8 mouse cellular contexts compared by ENCODE assay signal in the genomic region with DNA sequence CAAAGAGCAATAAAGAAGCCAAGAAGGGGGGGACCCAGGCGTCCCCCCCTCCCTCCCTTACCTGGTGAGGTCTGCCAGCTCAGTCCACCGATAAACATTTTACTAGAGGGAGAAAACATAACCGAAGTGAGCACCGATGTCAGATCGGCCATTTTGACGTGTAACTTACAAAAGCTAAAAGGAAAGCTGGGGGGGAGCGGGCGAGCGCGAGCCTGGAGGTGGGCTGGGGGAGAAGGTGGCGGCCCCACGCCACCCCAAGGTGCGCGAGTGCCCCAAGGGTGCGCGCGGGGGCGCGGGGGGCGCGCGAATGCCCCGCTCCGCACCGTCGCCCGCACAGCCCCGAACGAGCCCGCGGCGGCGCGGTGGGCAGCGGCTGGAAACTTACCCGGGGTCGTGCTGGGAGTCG. TPM values are rescaled to one million over a fixed set of nuclear protein-coding genes. Genes with fewer than 3 reads are reported as not detected.
A peak's percentile ranks its signal among the peaks of the same experiment; 100 is the strongest.
DNase-seq lines count a peak whose midpoint lies in the region; ATAC-seq lines count a peak whose summit lies in the region.

No protein-coding gene starts in this region.

- no peak for DNase-seq in heart, embryonic 10.5 days (ENCODE audit: low spot score)
- no peak for DNase-seq in heart, postnatal 4 days
- DNase-seq in B cell, adult 2 months, result peak; percentile 54 to 62
- no peak for DNase-seq in embryonic facial prominence, embryonic 10.5 days (ENCODE audit: low spot score)
- DNase-seq in midbrain, embryonic 14.5 days, result peak; percentile 73
- no peak for DNase-seq in adrenal gland, adult (ENCODE audit: inconsistent age in 2 of 2, low spot score in 1 of 2)
- no peak for DNase-seq in cerebellum, postnatal 14 days

- peak overlapping the region; percentile 97 for H3K9ac ChIP-seq in intestine, embryonic 15.5 days
- H3K9ac ChIP-seq in midbrain, embryonic 14.5 days (replicated peaks; ENCODE audit: low read length), result peak overlapping the region; percentile 97

- peaks cover 8% of the 10 kb centered on the region; the same call in 1 of the 2 replicates for H3K36me3 ChIP-seq in heart, embryonic 10.5 days
- H3K36me3 ChIP-seq in embryonic facial prominence, embryonic 10.5 days (replicated peaks), result peaks cover 22% of the 10 kb centered on the region
- no peaks in the 10 kb centered on the region for H3K36me3 ChIP-seq in intestine, embryonic 15.5 days
- H3K36me3 ChIP-seq in midbrain, embryonic 14.5 days (ENCODE audit: control insufficient read depth, insufficient read depth, low read length), result peaks cover under 1% of the 10 kb centered on the region

- peak; percentile 57 for ATAC-seq in intestine, embryonic 15.5 days
- peak; percentile 56 for ATAC-seq in midbrain, embryonic 14.5 days (ENCODE audit: low FRiP score, low TSS enrichment)

- no peaks in the 10 kb centered on the region for H3K9me3 ChIP-seq in heart, embryonic 10.5 days
- no peaks in the 10 kb centered on the region for H3K9me3 ChIP-seq in embryonic facial prominence, embryonic 10.5 days
- H3K9me3 ChIP-seq in intestine, embryonic 15.5 days, result no peaks in the 10 kb centered on the region
- no peaks in the 10 kb centered on the region for H3K9me3 ChIP-seq in midbrain, embryonic 14.5 days (ENCODE audit: control insufficient read depth, low read length)

- H3K27me3 ChIP-seq in heart, embryonic 10.5 days (ENCODE audit: insufficient read depth, poor library complexity, severe bottlenecking), result no peaks in the 10 kb centered on the region
- H3K27me3 ChIP-seq in embryonic facial prominence, embryonic 10.5 days (replicated peaks; ENCODE audit: low read depth, poor library complexity, severe bottlenecking), result no peaks in the 10 kb centered on the region
- no peaks in the 10 kb centered on the region for H3K27me3 ChIP-seq in intestine, embryonic 15.5 days (replicated peaks)
- H3K27me3 ChIP-seq in midbrain, embryonic 14.5 days (ENCODE audit: control insufficient read depth, insufficient read depth, low read length), result no peaks in the 10 kb centered on the region

- H3K4me3 ChIP-seq in heart, embryonic 10.5 days, result peak overlapping the region; percentile 96
- peak overlapping the region; percentile 79 for H3K4me3 ChIP-seq in embryonic facial prominence, embryonic 10.5 days
- H3K4me3 ChIP-seq in intestine, embryonic 15.5 days (replicated peaks), result peak overlapping the region; percentile 96
- peak overlapping the region; percentile 96 for H3K4me3 ChIP-seq in midbrain, embryonic 14.5 days (replicated peaks; ENCODE audit: low read depth, low read length)

- 1% methylated on average over 38 of the region's 38 CpGs for WGBS in heart, embryonic 10.5 days
- under 1% methylated on average over 38 of the region's 38 CpGs for WGBS in embryonic facial prominence, embryonic 10.5 days
- under 1% methylated on average over 38 of the region's 38 CpGs for WGBS in intestine, embryonic 15.5 days
- WGBS in midbrain, embryonic 14.5 days, result under 1% methylated on average over 38 of the region's 38 CpGs

- H3K4me2 ChIP-seq in intestine, embryonic 15.5 days (replicated peaks), result peak overlapping the region; percentile 93
- H3K4me2 ChIP-seq in midbrain, embryonic 14.5 days (ENCODE audit: low read length), result peak overlapping the region; percentile 94

- H3K27ac ChIP-seq in heart, embryonic 10.5 days, result peak overlapping the region; percentile 100
- H3K27ac ChIP-seq in embryonic facial prominence, embryonic 10.5 days (replicated peaks), result peak overlapping the region; percentile 97
- H3K27ac ChIP-seq in intestine, embryonic 15.5 days, result peak overlapping the region; percentile 87
- peak overlapping the region; percentile 93 for H3K27ac ChIP-seq in midbrain, embryonic 14.5 days (replicated peaks; ENCODE audit: low read depth, low read length)

- H3K4me1 ChIP-seq in heart, embryonic 10.5 days, result peaks cover 53% of the 10 kb centered on the region
- H3K4me1 ChIP-seq in embryonic facial prominence, embryonic 10.5 days, result peaks cover 72% of the 10 kb centered on the region
- peaks cover 38% of the 10 kb centered on the region for H3K4me1 ChIP-seq in intestine, embryonic 15.5 days (replicated peaks)
- H3K4me1 ChIP-seq in midbrain, embryonic 14.5 days (ENCODE audit: control insufficient read depth, insufficient read depth, low read length), result peaks cover 56% of the 10 kb centered on the region

RNA-seq across cellular contexts. Expression of a gene that starts 0.7 kb away (rescaled TPM):
- 15.9 and 16.3 TPM in 2 replicates for polyA plus RNA-seq in heart, embryonic 10.5 days (2016; fragmentation: Nextera tagmentation; extraction: Ambion mirVana)
- total RNA-seq in heart, postnatal 4 days (2021), result 100 to 1,000 TPM; 205 to 234 TPM
- polyA plus RNA-seq in embryonic facial prominence, embryonic 10.5 days (2016; fragmentation: Nextera tagmentation; extraction: Ambion mirVana), result 20.2 and 22.6 TPM in 2 replicates
- polyA plus RNA-seq in intestine, embryonic 15.5 days (2015; fragmentation: Nextera tagmentation; extraction: Ambion mirVana), result 10.9 and 11.1 TPM in 2 replicates
- 33.1 and 61.8 TPM in 2 replicates for polyA plus RNA-seq in midbrain, embryonic 14.5 days (2014; fragmentation: Nextera tagmentation; extraction: Ambion mirVana)

Comparison
In these comparisons a context has a peak if more than half of its experiments do, and no peak if none do; other contexts are left out.
1. DNase-seq: peak in B cell, adult 2 months (2 of 2) and midbrain, embryonic 14.5 days (single experiment); none in heart, embryonic 10.5 days (single experiment), heart, postnatal 4 days (single experiment), embryonic facial prominence, embryonic 10.5 days (single experiment), adrenal gland, adult (0 of 2) and cerebellum, postnatal 14 days (0 of 2).
2. Peak in every context shown above with its lines, with median percentiles within 50 percentile points of each other: H3K27ac ChIP-seq and H3K4me3 ChIP-seq.